Mouse (Mus musculus) heart, adult 2 months (tissue): Measurements from ENCODE around the gene Crtc1. TPM values are rescaled to one million over a fixed set of nuclear protein-coding genes. Genes with fewer than 3 reads are reported as not detected.

Experiments
- DNase-seq, 2 experiments: peaks; one replicate each; pipeline ENCODE4 v3.0.0; 2021
- H3K27ac ChIP-seq: fragments of 200-600 bp; 2 replicates; pipeline ENCODE4 v1.8.1; 2022
- H3K27me3 ChIP-seq: fragments of 200-500 bp; 2 replicates; pipeline ENCODE4 v1.6.1; 2012; ENCODE audit warnings: mild to moderate bottlenecking, low read length, inconsistent platforms, mixed read lengths; ENCODE audit not compliant: control insufficient read depth, insufficient read depth
- H3K36me3 ChIP-seq: fragments of 200-500 bp; 2 replicates; pipeline ENCODE4 v1.6.1; 2012; ENCODE audit warnings: low read length, inconsistent platforms; ENCODE audit not compliant: control insufficient read depth, insufficient read depth
- H3K4me1 ChIP-seq: fragments of 200-500 bp; 2 replicates; pipeline ENCODE4 v1.6.1; 2011; ENCODE audit warnings: low read length; ENCODE audit not compliant: control insufficient read depth, insufficient read depth
- H3K4me3 ChIP-seq: fragments of 200-600 bp; 2 replicates; pipeline ENCODE4 v1.8.1; 2022
- H3K79me2 ChIP-seq: fragments of 200-500 bp; replicated peaks from 2 replicates; pipeline ENCODE4 v1.6.1; 2012; ENCODE audit warnings: mild to moderate bottlenecking, inconsistent platforms, low read length, moderate library complexity, mixed read lengths; ENCODE audit not compliant: control insufficient read depth, insufficient read depth
- H3K9ac ChIP-seq: fragments of 200-500 bp; 2 replicates; pipeline ENCODE4 v1.6.1; 2012; ENCODE audit warnings: low read depth, mild to moderate bottlenecking, control low read depth, inconsistent platforms, low read length, mixed read lengths
- CTCF ChIP-seq: fragments of 200-600 bp; IDR thresholded peaks from 2 replicates; pipeline ENCODE4 v1.8.1; 2022; ENCODE audit warnings: antibody characterized with exemption, mild to moderate bottlenecking, moderate library complexity
- EP300 ChIP-seq: fragments of 200-500 bp; IDR thresholded peaks from 2 replicates; pipeline ENCODE4 v1.6.1; 2011; ENCODE audit warnings: low read depth, low read length, control low read depth; ENCODE audit not compliant: insufficient read depth
- POLR2A ChIP-seq: fragments of 200-500 bp; IDR thresholded peaks from 2 replicates; pipeline ENCODE4 v1.6.1; 2011; ENCODE audit warnings: mild to moderate bottlenecking, low read depth, low read length, control low read depth; ENCODE audit not compliant: insufficient read depth
- WGBS: fragments of 180-500 bp; shearing (Covaris S2); methylation state at CpG from one replicate; pipeline ENCODE4 v1.1.7; 2018; 5-methylcytosine and 5-hydroxymethylcytosine counted together
- intact Hi-C: fragments of 180-260 bp; cut with DNase I; formaldehyde crosslinking; loops from one replicate; pipeline ENCODE4 v1.15.1; 2025
- polyA plus RNA-seq: library from polyadenylated mRNA; depleted of rRNA; stranded (reverse); fragments of >200 nt; gene quantifications from 2 replicates; pipeline ENCODE4 v1.2.3, GENCODE M21; 2012
- total RNA-seq, 2 experiments: library from RNA; stranded (reverse); gene quantifications; 2 replicates each; pipeline ENCODE4 v1.2.3; 2021

Crtc1 gene
- total and polyA plus RNA-seq, 3 experiments, result 7.4 to 14.9 (median 8.1) TPM

GRCm38 (mm10) chr8:70466305-70466704 lies 26.9 kb upstream of the Crtc1 start:
- H3K4me3 ChIP-seq, result peak overlapping the region; percentile 27; the same call in 1 of the 2 replicates
- H3K36me3 ChIP-seq, result no peaks in the 10 kb centered on the region
- H3K79me2 ChIP-seq, result no peaks in the 10 kb centered on the region; the same call in 1 of the 2 replicates
- no peak for DNase-seq
- H3K27ac ChIP-seq, result peak overlapping the region; percentile 71
- intact Hi-C loops, result no loop called here
- 36% methylated on average over 4 of the region's 4 CpGs for WGBS
- no peak for TF ChIP-seq EP300
- TF ChIP-seq POLR2A, result no peak
- TF ChIP-seq CTCF, result no peak
- H3K27me3 ChIP-seq, result no peaks in the 10 kb centered on the region
- peaks cover 39% of the 10 kb centered on the region for H3K4me1 ChIP-seq
- H3K9ac ChIP-seq, result peak overlapping the region; percentile 9; the same call in 1 of the 2 replicates

- intact Hi-C loops, result no loop called here
- WGBS, result 97% methylated on average over 4 of the region's 4 CpGs
- no peaks in the 10 kb centered on the region for H3K36me3 ChIP-seq
- TF ChIP-seq CTCF, result no peak
- no peak for TF ChIP-seq EP300
- no peak for TF ChIP-seq POLR2A
- no peaks in the 10 kb centered on the region for H3K27me3 ChIP-seq
- H3K27ac ChIP-seq, result peak overlapping the region; percentile 71; the same call in 1 of the 2 replicates
- DNase-seq, result no peak
- H3K79me2 ChIP-seq, result no peaks in the 10 kb centered on the region; the same call in 1 of the 2 replicates
- H3K4me3 ChIP-seq, result no peak overlapping the region
- peaks cover 39% of the 10 kb centered on the region for H3K4me1 ChIP-seq
- no peak overlapping the region for H3K9ac ChIP-seq
These were observed 26.3 kb upstream of the Crtc1 start for GRCm38 (mm10) chr8:70465701-70466100.

GRCm38 (mm10) chr8:70464162-70464561 lies 24.8 kb upstream of the Crtc1 start:
- H3K4me1 ChIP-seq, result peaks cover 35% of the 10 kb centered on the region
- TF ChIP-seq CTCF, result no peak
- no peak for TF ChIP-seq EP300
- no peak for TF ChIP-seq POLR2A
- DNase-seq, result no peak
- H3K27me3 ChIP-seq, result no peaks in the 10 kb centered on the region
- intact Hi-C loops, result no loop called here
- no peak overlapping the region for H3K27ac ChIP-seq
- no peaks in the 10 kb centered on the region; the same call in 1 of the 2 replicates for H3K79me2 ChIP-seq
- WGBS, result 93% methylated on average over 6 of the region's 6 CpGs
- H3K4me3 ChIP-seq, result no peak overlapping the region
- no peaks in the 10 kb centered on the region for H3K36me3 ChIP-seq
- H3K9ac ChIP-seq, result no peak overlapping the region

- no peak overlapping the region for H3K27ac ChIP-seq
- H3K9ac ChIP-seq, result no peak overlapping the region
- H3K36me3 ChIP-seq, result no peaks in the 10 kb centered on the region
- no peaks in the 10 kb centered on the region; the same call in 1 of the 2 replicates for H3K79me2 ChIP-seq
- intact Hi-C loops, result no loop called here
- H3K27me3 ChIP-seq, result no peaks in the 10 kb centered on the region
- DNase-seq, result peak; percentile 44 to 56
- peaks cover 29% of the 10 kb centered on the region for H3K4me1 ChIP-seq
- WGBS, result 78% methylated on average over 4 of the region's 4 CpGs
- no peak for TF ChIP-seq CTCF
- TF ChIP-seq EP300, result no peak
- TF ChIP-seq POLR2A, result no peak
- H3K4me3 ChIP-seq, result no peak overlapping the region
These were observed 23.9 kb upstream of the Crtc1 start for GRCm38 (mm10) chr8:70463306-70463705.

- Histone ChIP-seq H3K4me3 (no peak overlapping the region), H3K9ac (no peak overlapping the region), H3K27ac (peak overlapping the region; percentile 23), H3K4me1 (peaks cover 24% of the 10 kb centered on the region), H3K27me3 (no peaks in the 10 kb centered on the region), H3K36me3 (no peaks in the 10 kb centered on the region), H3K79me2 (no peaks in the 10 kb centered on the region; the same call in 1 of the 2 replicates)
- intact Hi-C loops, result no loop called here
- WGBS, result 78% methylated on average over 8 of the region's 8 CpGs
- no peak for DNase-seq
- TF ChIP-seq POLR2A (no peak), EP300 (no peak), CTCF (no peak)
These were observed 23.1 kb upstream of the Crtc1 start for GRCm38 (mm10) chr8:70462516-70462813.

DNA sequence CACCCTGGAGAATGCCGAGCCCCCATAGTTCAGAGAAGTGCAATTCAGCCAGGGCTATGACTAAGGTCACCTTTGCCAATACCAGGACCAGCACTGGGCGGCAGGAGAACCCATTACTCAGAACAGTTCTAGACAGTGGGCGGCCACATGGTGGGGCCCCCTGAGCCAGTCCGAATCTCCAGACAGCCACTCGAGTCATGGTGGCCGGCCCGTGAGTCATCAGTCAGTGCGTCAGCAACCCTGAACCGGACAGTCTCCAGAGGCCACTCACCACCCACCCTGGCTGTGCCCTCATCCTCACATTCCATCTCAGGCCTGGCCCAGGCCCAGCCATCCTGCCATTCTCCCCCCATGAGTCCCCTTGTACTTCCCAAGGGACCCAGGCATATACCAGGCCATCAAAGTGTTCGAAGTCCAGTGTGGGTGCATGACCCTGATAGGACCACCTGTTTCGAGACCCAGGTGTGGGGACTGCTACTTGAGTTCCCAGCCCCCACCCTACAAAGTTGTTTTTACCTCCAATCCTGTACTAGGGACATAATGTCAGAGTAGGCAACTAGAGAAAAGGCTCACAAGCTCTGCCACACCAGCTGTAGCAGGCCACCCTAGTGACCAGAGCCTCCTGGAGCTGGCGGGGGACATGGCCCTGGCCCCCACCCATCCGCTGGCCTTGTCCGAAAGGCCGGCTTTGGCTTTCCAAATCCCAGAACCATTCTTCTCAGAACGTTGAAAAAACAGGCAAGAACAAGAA lies 22.6 kb upstream of the Crtc1 start:
- 81% methylated on average over 16 of the region's 16 CpGs for WGBS
- intact Hi-C loops, result no loop called here
- peak overlapping the region; percentile 23 for H3K27ac ChIP-seq
- DNase-seq, result peak; percentile 47 to 57
- H3K79me2 ChIP-seq, result no peaks in the 10 kb centered on the region; the same call in 1 of the 2 replicates
- H3K9ac ChIP-seq, result no peak overlapping the region
- H3K4me1 ChIP-seq, result peaks cover 20% of the 10 kb centered on the region
- no peaks in the 10 kb centered on the region for H3K36me3 ChIP-seq
- no peak overlapping the region for H3K4me3 ChIP-seq
- no peak for TF ChIP-seq EP300
- no peak for TF ChIP-seq POLR2A
- TF ChIP-seq CTCF, result no peak
- no peaks in the 10 kb centered on the region for H3K27me3 ChIP-seq
